Mouse (Mus musculus) hindbrain, postnatal 0 days (tissue): ENCODE results near the gene Parg. TPM values are rescaled to one million over a fixed set of nuclear protein-coding genes. Genes with fewer than 3 reads are reported as not detected.
A peak's percentile ranks its signal among the peaks of the same experiment; 100 is the strongest.
"Not testable (repeated sequence)": the region's sequence is repeated elsewhere in the genome, so short reads cannot be mapped to it uniquely, and the experiment has no call there.

Source experiments
- ATAC-seq: fragments of 200-750 bp; cut with Nextera tagmentation; 2 replicates; pipeline ENCODE4 v1.8.0; 2017; ENCODE audit warnings: mild to moderate bottlenecking, moderate TSS enrichment, moderate library complexity
- DNase-seq: peaks from one replicate; pipeline ENCODE4 v3.0.0-alpha.2; 2015; ENCODE audit warnings: low spot score
- H3K27ac ChIP-seq: fragments of 300-500 bp; sonication (generic); 2 replicates; pipeline ENCODE4 v1.5.1; 2014; ENCODE audit warnings: mild to moderate bottlenecking
- H3K27me3 ChIP-seq: fragments of 300-500 bp; sonication (generic); 2 replicates; pipeline ENCODE4 v1.6.1; 2014; ENCODE audit warnings: low read length, mixed read lengths; ENCODE audit not compliant: insufficient read depth
- H3K36me3 ChIP-seq: fragments of 300-500 bp; sonication (generic); 2 replicates; pipeline ENCODE4 v1.6.1; 2014; ENCODE audit warnings: low read length, mixed read lengths; ENCODE audit not compliant: insufficient read depth
- H3K4me1 ChIP-seq: fragments of 300-500 bp; sonication (generic); 2 replicates; pipeline ENCODE4 v1.6.1; 2014; ENCODE audit warnings: antibody characterized with exemption, low read length, mixed read lengths; ENCODE audit not compliant: insufficient read depth
- H3K4me2 ChIP-seq: fragments of 300-500 bp; sonication (generic); 2 replicates; pipeline ENCODE4 v1.6.1; 2014; ENCODE audit warnings: low read depth, mild to moderate bottlenecking, low read length, moderate library complexity, mixed read lengths
- H3K4me3 ChIP-seq: fragments of 300-500 bp; sonication (generic); 2 replicates; pipeline ENCODE4 v1.5.1; 2014; ENCODE audit warnings: low read length
- H3K9ac ChIP-seq: fragments of 300-500 bp; sonication (generic); replicated peaks from 2 replicates; pipeline ENCODE4 v1.6.1; 2014; ENCODE audit warnings: mild to moderate bottlenecking, low read length, moderate library complexity, mixed read lengths
- H3K9me3 ChIP-seq: fragments of 300-500 bp; sonication (generic); 2 replicates; pipeline ENCODE4 v1.6.1; 2016; ENCODE audit warnings: low read length, mixed read lengths
- CTCF ChIP-seq: IDR thresholded peaks from 2 replicates; pipeline ENCODE4 v1.5.1; 2016; ENCODE audit warnings: antibody characterized with exemption, control low read depth, low read depth
- WGBS: fragments of 180-500 bp; shearing (Covaris S2); extraction: QIAGEN DNeasy Blood & Tissue Kit; methylation state at CpG from one replicate; pipeline ENCODE4 v1.1.7; 2014; 5-methylcytosine and 5-hydroxymethylcytosine counted together
- polyA plus RNA-seq: library from polyadenylated mRNA; unstranded; fragments of >200 nt; fragmentation: Nextera tagmentation; extraction: Ambion mirVana; gene quantifications from 2 replicates; pipeline ENCODE4 v1.2.1, GENCODE M21; 2015
- total RNA-seq: library from RNA; depleted of rRNA; stranded (reverse); fragments of >200 nt; gene quantifications from 2 replicates; pipeline ENCODE4 v1.2.3, GENCODE M21; 2014

Gene Parg
- total and polyA plus RNA-seq, 2 experiments from 2014 or later, result 26.5 to 35.0 TPM

GRCm38 (mm10) chr14:32192437-32192836 is 9.3 kb upstream of the Parg start:
- Histone ChIP-seq H3K9me3 (no peaks in the 10 kb centered on the region), H3K4me1 (no peaks in the 10 kb centered on the region), H3K4me3 (no peak overlapping the region), H3K27me3 (no peaks in the 10 kb centered on the region), H3K36me3 (peaks cover 41% of the 10 kb centered on the region; the same call in 1 of the 2 replicates), H3K27ac (no peak overlapping the region), H3K4me2 (no peak overlapping the region), H3K9ac (no peak overlapping the region)
- 44% methylated on average over 3 of the region's 3 CpGs for WGBS
- no peak for ATAC-seq
- DNase-seq, result peak; percentile 72
- peak; percentile 74 for TF ChIP-seq CTCF

DNA sequence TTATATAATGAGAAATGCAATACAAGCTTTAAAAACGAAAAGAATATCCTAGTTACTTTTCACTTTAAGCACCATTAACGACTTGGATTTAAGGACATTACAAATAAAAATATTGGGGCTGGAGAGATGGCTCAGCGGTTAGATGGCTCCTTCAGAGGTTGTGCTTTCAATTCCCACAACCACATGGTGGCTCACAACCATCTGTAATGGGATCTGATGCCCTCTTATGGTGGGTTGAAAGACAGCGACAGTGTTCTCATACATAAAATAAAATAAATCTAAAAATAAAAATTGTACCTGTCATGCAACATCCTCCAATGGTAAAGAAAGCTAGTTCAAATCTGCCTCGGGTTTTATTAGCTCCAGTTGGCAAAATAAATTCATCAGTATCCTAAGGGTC is 8.2 kb upstream of the Parg start:
- peaks cover 42% of the 10 kb centered on the region for H3K36me3 ChIP-seq
- not testable (repeated sequence) for DNase-seq, H3K27ac ChIP-seq, H3K4me1 ChIP-seq, H3K9me3 ChIP-seq, H3K27me3 ChIP-seq, H3K4me2 ChIP-seq, H3K4me3 ChIP-seq, H3K9ac ChIP-seq, ATAC-seq
- WGBS, result 83% methylated on average over 5 of the region's 5 CpGs
- peak; percentile 27; the same call in 1 of the 2 replicates for TF ChIP-seq CTCF

DNA sequence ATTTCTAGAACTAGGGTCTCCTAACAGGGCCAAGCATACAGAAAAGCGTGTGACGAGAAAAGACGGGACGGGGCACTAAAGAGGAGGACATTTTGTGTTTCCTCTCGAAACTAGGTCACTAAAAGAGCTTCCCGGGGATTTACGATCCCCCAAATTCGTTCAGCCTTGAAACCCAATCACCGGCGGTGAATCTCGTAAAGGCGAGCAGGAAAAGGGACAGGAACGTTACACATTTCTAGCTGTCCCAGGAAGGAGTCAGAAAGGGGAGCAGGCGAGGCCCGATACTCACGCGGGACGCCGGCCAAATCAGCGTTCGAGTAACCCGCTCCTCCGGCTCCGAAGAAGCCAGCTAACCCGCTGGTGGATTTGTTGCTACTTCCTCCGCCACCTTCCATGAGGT is 395 bp upstream of the Parg start:
- H3K9ac ChIP-seq, result peak overlapping the region; percentile 95
- H3K36me3 ChIP-seq, result peaks cover 18% of the 10 kb centered on the region
- no peak for TF ChIP-seq CTCF
- ATAC-seq (peak; percentile 60), DNase-seq (peak; percentile 32)
- H3K27me3 ChIP-seq, result no peaks in the 10 kb centered on the region
- peaks cover 22% of the 10 kb centered on the region for H3K4me1 ChIP-seq
- under 1% methylated on average over 25 of the region's 26 CpGs for WGBS
- peak overlapping the region; percentile 73 for H3K27ac ChIP-seq
- peak overlapping the region; percentile 92 for H3K4me3 ChIP-seq
- peak overlapping the region; percentile 66 for H3K4me2 ChIP-seq
- H3K9me3 ChIP-seq, result no peaks in the 10 kb centered on the region

GRCm38 (mm10) chr14:32226601-32227000 is 24.9 kb downstream of the Parg start:
- no peak overlapping the region for H3K4me3 ChIP-seq
- ATAC-seq, result no peak
- H3K4me1 ChIP-seq, result no peaks in the 10 kb centered on the region
- DNase-seq, result no peak
- no peak for TF ChIP-seq CTCF
- no peaks in the 10 kb centered on the region for H3K27me3 ChIP-seq
- no peak overlapping the region for H3K4me2 ChIP-seq
- H3K36me3 ChIP-seq, result 0 out of 2 replicates have a peak, but pooled peaks cover 5% of the 10 kb centered on the region
- H3K27ac ChIP-seq, result no peak overlapping the region
- H3K9ac ChIP-seq, result no peak overlapping the region
- H3K9me3 ChIP-seq, result no peaks in the 10 kb centered on the region

DNA sequence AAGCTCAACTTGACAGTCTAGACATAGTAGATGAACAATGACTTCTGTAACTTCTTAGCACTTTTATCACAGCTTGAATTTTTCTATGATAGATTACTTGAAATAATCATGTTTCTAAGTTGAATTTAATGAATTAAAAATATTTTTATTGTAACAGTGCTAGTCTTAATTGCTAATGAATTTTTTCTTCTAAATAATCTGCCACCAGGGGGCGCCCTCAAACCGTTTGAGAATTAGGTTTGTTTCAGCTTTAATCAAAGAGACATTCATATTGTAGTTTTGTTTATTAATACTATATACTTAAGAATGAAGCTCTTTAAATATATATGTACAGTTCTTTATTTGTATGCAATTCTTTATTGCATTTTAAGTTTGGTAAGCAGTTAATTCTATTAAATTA is 27.2 kb downstream of the Parg start:
- Histone ChIP-seq H3K27me3 (no peaks in the 10 kb centered on the region), H3K27ac (no peak overlapping the region), H3K4me3 (no peak overlapping the region), H3K9me3 (no peaks in the 10 kb centered on the region), H3K4me1 (no peaks in the 10 kb centered on the region), H3K36me3 (0 out of 2 replicates have a peak, but pooled peaks cover 5% of the 10 kb centered on the region), H3K9ac (no peak overlapping the region), H3K4me2 (no peak overlapping the region)
- ATAC-seq, result no peak
- peak; percentile 62 for TF ChIP-seq CTCF
- peak; percentile 80 for DNase-seq
- under 1% methylated on average over 2 of the region's 2 CpGs for WGBS

DNA sequence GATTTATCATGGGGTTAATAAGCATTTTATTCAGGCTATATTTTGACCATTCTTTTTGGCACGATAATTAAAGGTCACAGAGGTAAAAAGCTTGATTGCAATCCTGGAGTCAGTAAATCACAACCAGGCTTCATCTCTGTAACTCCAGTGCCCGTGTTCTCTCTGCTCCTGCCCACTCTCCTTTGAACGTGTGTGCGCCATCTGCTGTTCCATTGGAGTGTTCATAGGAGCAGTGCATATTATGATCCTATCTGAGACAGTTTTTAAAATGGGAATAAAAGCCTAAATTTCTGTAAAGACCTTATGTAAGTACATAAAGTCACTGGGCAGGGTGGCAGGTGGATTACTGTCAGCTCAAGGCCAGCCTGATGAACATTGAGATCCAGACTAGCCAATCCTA is 40.7 kb downstream of the Parg start:
- Histone ChIP-seq H3K4me1 (no peaks in the 10 kb centered on the region), H3K4me3 (no peak overlapping the region), H3K36me3 (peaks cover 6% of the 10 kb centered on the region; the same call in 1 of the 2 replicates), H3K4me2 (no peak overlapping the region), H3K27me3 (no peaks in the 10 kb centered on the region), H3K9ac (no peak overlapping the region), H3K27ac (no peak overlapping the region), H3K9me3 (no peaks in the 10 kb centered on the region)
- DNase-seq (no peak), ATAC-seq (no peak)
- peak; percentile 41 for TF ChIP-seq CTCF
- WGBS, result 77% methylated on average over 4 of the region's 4 CpGs

DNA sequence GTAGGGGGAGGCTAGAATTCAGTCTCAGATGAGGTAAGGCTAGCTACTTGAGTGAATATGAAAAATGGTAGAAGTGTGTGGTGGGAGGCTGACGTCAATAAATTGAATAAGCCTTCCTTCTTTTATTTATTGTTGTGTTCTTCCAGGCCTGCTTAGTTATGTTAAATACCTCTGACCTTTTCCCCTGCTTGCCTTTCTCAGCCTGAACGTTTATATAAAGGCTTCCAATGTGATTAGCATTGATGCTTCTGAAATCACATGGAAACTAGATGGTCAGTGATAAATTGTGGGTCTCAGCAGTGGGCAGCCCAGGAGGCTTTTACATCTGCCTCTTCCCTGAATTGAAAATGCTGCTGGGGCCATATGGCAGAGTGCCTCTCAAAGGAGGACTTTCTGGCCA is 44.3 kb downstream of the Parg start:
- peaks cover 6% of the 10 kb centered on the region; the same call in 1 of the 2 replicates for H3K36me3 ChIP-seq
- ATAC-seq (no peak), DNase-seq (no peak)
- H3K27me3 ChIP-seq, result no peaks in the 10 kb centered on the region
- no peak for TF ChIP-seq CTCF
- no peak overlapping the region for H3K9ac ChIP-seq
- H3K27ac ChIP-seq, result no peak overlapping the region
- no peaks in the 10 kb centered on the region for H3K4me1 ChIP-seq
- H3K4me2 ChIP-seq, result no peak overlapping the region
- 30% methylated on average over 2 of the region's 2 CpGs for WGBS
- no peaks in the 10 kb centered on the region for H3K9me3 ChIP-seq
- no peak overlapping the region for H3K4me3 ChIP-seq
